Mouse (Mus musculus): ENCODE results near the gene Pi4ka.

The Pi4ka gene

GRCm38 (mm10) chr16:17334574-17334973, 71.5 kb downstream of the Pi4ka start:
- no peak for DNase-seq (ENCODE audit: low spot score)

- no peak for DNase-seq (ENCODE audit: low spot score)
Measured at GRCm38 (mm10) chr16:17331855-17332254, 74.3 kb downstream of the Pi4ka start.

- DNase-seq (ENCODE audit: low spot score) = no peak
Measured at GRCm38 (mm10) chr16:17331116-17331515, 75.0 kb downstream of the Pi4ka start, which contains the start of gene Serpind1. Serpind1 (plus strand) TSS chr16:17331371.

GRCm38 (mm10) chr16:17329848-17330570, 76.1 kb downstream of the Pi4ka start:
- DNase-seq (ENCODE audit: low spot score) = no peak

- DNase-seq (ENCODE audit: low spot score) = no peak
Measured at GRCm38 (mm10) chr16:17326064-17326463, 80.0 kb downstream of the Pi4ka start.

GRCm38 (mm10) chr16:17324745-17325144, 81.4 kb downstream of the Pi4ka start:
- DNase-seq (ENCODE audit: low spot score) = no peak

- DNase-seq (ENCODE audit: low spot score) = no peak
Measured at GRCm38 (mm10) chr16:17321481-17321880, 84.6 kb downstream of the Pi4ka start.

- no peak for DNase-seq (ENCODE audit: low spot score)
Measured at GRCm38 (mm10) chr16:17316554-17316953, 89.6 kb downstream of the Pi4ka start.

GRCm38 (mm10) chr16:17312531-17312930, 93.6 kb downstream of the Pi4ka start:
- no peak for DNase-seq (ENCODE audit: low spot score)

- DNase-seq (ENCODE audit: low spot score) = no peak
Measured at GRCm38 (mm10) chr16:17309036-17309435, 97.1 kb downstream of the Pi4ka start.

GRCm38 (mm10) chr16:17307461-17307860, 98.7 kb downstream of the Pi4ka start:
- no peak for DNase-seq (ENCODE audit: low spot score)

GRCm38 (mm10) chr16:17303521-17304245, 102.4 kb downstream of the Pi4ka start:
- no peak for DNase-seq (ENCODE audit: low spot score)

- DNase-seq (ENCODE audit: low spot score) = no peak
Measured at GRCm38 (mm10) chr16:17300818-17301217, 105.3 kb downstream of the Pi4ka start.

- peak; percentile 82 for DNase-seq (ENCODE audit: low spot score)
Measured at GRCm38 (mm10) chr16:17292751-17293150, 113.4 kb downstream of the Pi4ka start.

GRCm38 (mm10) chr16:17291016-17291415, 115.1 kb downstream of the Pi4ka start:
- DNase-seq (ENCODE audit: low spot score) = no peak

GRCm38 (mm10) chr16:17287103-17287502, 119.0 kb downstream of the Pi4ka start:
- DNase-seq (ENCODE audit: low spot score) = no peak

GRCm38 (mm10) chr16:17283151-17283550, 123.0 kb downstream of the Pi4ka start:
- no peak for DNase-seq (ENCODE audit: low spot score)

- DNase-seq (ENCODE audit: low spot score) = no peak
Measured at GRCm38 (mm10) chr16:17280471-17280870, 125.6 kb downstream of the Pi4ka start.

GRCm38 (mm10) chr16:17277342-17278211, 128.5 kb downstream of the Pi4ka start:
- DNase-seq (ENCODE audit: low spot score) = peak; percentile 67

GRCm38 (mm10) chr16:17276164-17277151, 129.7 kb downstream of the Pi4ka start:
- DNase-seq (ENCODE audit: low spot score) = peak; percentile 97

GRCm38 (mm10) chr16:17275721-17276120, 130.4 kb downstream of the Pi4ka start, which contains the start of gene Tmem191c:
Tmem191c (plus strand) TSS chr16:17276077.
- no peak for DNase-seq (ENCODE audit: low spot score)
